Mouse (Mus musculus): ENCODE results near the gene Gm20388.

Gm20388 gene

DNA sequence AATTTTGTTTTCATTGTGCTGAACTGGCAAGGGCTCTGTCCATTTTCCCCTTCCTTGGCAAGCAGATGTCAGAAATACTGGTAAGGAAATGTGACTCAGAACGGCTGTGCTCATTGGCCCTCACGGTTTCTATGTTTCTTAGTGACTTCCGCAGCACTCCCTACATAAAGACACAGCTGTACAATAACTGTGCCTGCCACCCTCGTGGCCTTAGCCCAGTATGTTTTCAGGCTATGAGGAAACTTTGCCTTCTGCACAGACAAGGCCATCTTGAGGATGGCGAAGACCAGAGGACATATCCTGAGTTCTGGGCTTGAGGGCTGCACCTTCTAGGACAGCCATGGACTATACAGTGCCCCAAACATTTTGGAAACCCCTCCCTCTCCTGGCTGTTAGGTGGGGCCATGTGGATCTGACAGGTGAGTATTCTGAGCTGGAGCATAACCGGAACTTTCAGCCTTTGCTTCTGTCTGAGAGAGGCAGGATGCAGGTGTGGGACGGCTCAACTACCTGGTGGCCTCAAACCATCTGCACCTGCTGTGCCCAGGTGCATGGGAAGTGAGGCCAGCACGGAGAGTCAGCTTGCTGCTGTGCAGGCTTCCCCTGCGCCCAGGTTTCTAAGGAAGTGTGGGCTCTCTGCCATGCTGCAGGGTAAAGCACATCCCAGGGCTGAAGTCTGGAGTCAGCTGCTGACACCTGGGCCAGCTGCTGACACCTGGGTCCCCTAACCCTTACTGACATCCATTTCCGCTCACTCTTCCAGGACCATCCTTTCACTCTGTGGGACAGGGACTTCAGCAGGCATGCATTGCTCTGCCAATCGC is 4146.4 kb downstream of the Gm20388 start:
- peak; percentile 69 to 81 for DNase-seq

DNA sequence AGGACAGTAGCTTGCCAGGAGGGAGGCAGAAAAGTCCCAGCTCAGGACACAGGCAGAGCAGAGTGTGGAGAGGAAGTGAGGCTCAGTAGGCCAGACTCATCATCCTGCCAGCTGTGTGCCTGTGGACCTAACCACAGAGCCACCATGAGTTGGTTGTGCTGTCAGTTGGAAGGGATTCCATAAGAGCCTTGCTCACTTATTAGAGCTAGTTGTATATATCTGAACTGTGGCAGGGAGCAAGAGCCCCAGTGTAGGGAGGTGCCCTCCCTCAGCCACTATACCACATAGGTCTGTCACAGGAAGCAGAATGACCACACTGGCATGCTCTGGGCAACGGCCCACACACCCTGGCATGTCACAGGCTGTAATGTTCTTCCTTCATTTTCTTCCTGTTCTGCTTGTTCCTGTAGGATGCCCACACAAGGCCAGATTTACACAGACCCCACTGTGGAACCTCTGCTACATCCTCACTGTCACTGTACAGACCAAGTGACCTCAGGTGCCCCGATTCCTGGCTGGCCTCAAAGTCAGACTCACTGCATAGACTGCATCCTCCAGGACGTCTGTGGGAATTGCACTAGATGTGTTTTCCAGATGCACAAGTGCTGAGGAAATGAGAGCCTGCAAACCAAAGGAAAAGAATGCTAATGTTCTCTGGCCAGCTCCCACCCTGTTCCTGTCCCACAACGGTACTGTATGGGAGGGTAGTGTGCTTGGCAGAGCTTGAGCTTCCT is 4155.9 kb downstream of the Gm20388 start:
- peak; percentile 34 to 50 for DNase-seq

DNA sequence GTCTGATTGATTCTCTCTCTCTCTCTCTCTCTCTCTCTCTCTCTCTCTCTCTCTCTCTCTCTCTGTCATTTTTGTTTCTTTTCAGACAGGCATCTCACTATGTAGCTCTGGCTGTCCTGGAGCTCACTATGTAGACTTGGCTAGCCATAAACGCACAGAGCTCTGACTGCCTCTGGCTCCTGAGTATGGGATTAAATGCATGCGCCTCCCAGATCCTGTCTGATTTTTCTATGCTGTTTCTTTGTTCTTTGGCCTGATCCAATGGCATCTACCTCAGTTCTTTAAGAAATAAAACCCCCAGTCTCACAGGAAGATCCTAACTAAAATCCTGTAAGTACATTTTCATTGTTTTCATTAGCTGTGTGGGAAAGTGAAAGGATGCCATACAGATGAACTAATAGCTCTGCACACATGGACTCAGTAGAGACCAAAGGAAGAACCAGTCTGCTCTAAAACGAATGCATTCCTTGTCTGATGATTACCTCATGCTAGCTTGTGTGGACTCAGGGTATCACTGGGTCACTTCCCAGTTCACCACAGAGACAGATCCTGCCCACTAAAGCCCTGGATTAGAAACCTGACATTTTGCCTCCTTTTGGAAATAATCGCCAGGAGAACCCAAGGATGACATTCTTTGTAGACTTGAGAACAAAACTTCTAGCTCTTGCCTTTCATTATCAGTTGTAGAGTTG is 4156.6 kb downstream of the Gm20388 start:
- DNase-seq, result no peak

DNA sequence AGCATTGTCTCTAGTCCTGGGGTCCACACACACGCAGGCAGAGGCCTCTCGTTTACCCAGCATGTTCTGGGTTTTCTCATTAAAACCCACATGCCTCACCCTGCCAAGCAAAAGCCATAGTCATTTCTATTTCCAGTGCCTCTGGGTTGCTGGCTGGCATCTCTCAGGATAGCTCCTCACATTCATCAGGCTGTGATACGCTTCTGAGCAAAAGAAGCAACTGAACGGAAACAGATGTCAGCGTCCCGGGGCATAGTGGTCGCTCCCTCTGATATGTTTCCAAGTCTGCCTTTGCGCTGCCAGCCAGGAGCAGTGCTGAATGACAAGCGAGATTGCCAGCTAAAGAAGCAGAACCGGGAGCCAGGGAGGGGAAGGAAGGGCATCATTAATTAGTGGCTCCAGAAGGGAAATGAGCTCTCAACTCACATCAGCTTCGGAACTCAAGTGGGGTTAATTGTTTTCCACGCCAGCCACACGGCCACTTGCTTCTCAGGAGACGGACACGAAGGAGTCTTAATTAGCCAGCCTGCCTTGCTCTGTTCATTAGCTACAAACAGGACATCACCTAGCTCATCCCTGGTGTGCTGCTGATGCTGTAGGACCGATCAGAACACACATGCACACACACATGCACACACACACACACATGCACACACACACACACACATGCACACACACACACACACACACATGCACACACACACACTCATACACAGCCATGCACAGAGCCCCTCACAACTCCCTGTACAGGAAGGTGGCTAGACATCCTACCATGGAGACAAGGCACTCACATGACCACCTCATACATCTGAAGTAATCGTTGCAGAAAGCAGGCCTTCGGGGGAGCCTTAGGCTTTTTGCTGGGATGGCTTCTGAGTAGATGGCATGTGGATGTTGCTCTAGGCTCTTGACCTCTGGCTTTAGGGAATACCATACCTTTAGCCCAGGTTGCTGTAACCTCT is 4160.0 kb downstream of the Gm20388 start:
- no peak for DNase-seq

DNA sequence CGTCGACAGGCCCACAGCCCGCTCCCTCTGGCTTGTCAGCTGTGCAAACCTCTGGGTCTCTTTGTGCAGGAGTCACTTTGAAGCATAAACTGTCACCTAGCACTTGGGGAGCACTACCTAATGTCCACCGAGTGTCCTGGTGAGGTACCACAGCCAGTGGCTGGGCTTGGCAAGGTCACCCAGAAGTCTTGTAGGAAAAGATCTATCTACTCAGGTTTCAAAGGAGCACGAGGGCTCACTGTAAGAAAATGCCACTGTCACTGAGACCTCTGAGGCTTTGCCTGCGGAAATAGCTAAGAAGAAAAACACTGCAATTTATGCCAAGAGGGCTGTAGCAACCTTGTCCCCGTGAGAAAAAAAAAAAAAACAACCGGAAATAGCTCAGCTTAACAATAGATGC is 4165.3 kb downstream of the Gm20388 start:
- DNase-seq, result peak in 1 of 2 experiments; percentile 47

DNA sequence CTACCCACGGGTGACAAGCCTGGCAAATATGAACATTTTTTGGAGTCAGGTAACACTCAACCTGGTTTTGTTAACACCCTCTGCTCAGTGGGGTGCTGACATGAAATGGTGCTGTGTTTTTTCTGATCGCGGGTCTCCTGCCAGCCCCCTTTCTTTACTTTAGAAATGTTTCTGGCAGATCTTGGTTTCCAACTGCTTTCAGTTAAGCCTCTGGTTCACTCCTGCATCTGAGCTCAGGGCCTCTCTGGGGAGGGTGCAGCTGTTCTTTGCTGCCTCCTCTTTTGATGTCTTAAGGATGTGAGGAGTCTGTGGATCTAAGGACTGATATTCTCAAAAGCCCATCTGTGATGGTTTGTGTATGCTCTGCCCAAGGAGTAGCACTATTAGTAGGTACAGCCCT is 4165.8 kb downstream of the Gm20388 start:
- peak; percentile 45 to 62 for DNase-seq

DNA sequence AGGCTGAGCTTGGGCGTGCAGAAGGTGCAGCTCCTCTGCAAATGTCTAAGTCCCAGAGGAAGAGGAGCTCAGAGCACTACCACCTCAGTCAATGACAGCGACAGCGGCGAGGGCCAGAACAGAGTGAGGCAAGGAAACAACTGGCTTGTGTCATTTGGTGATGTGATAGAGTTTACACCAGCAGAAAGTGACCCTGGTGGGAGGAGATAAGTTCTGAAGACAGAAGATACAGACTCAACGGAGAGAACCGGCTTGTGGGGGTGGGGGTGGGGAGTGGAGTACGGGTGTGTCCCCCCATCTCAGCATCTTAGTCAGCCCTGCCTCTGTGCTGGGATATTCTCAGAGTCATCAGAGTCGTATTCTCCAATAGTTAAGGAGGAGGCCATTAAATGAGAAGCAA is 4166.7 kb downstream of the Gm20388 start:
- no peak for DNase-seq

DNA sequence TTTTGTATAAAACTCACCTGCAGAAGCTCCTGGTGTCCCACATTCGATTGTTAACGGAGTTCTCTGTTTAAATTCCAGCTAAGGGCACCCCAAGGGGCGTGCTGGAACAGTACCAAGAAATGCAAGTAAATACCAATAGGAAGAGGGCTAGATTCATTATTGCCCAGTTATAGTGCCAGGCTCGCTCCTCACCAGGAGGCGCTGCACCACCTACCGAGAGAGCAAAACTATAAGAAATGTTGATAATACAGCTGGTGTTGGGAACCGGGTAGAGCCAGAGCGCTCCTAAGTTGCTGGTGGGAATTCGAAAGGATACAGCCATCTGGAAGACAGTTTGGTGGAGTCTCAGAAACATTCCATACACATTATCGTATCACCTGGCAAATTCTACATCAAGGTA is 4167.4 kb downstream of the Gm20388 start:
- DNase-seq, result no peak

DNA sequence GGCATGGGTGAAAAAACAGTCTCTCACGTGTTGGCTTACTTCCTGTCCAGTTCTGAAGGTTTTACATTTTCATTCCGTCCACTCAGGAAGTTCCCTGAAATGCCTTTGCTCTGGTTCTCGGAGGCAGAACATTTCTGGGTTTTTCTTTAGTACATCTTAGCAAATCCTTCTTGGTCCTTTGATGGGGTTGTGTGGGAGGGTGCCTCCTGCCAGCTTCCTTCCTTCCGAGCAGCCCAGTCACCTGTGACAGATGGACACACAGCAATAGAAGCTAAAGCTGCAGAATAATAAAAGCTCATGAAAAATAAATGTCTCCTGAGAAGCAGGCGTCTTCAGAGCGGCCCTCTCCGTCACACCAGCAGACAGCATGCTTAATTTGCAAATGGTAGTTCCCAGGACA is 4168.3 kb downstream of the Gm20388 start:
- no peak for DNase-seq

DNA sequence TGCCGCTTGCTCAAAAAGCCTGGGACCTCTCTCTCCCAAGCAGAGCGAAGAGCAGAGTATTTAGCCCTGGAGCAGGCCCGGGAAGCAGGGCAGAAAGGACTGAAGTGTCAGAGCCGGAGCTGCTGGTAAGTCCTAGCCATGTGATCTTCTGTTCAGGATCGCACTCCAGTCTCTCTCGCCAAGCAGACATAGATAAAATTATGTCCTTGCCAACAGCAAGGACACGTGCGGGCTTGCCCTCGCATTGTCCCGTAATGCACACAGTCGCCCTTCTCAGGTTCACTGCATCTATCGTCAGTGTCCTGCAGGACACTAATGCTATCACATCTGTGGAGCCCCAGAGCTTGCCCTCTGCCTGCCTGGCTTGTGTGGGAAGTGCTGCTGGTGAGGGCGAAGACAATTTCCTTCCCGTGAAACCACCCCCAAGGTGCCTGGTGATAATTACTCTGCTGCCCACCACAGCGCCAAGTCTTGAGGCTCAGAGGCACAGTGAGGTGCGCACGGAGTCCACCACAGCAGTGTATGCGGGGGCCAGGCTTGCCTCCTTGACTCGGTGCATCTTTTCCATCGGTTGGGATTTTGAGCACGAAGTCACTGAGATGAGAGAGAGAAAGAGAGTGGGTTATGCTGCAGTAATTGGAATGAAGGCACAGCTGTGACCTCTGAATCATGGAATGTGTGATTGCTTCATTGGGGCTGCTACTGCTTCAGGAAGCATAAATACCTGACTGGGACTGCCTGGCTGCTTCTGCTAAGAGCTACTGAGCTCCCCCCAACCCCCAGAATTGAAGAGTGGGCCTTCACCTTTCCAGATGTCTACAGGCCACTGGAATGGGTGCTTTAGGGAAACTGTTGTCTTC is 4170.1 kb downstream of the Gm20388 start:
- no peak for DNase-seq

DNA sequence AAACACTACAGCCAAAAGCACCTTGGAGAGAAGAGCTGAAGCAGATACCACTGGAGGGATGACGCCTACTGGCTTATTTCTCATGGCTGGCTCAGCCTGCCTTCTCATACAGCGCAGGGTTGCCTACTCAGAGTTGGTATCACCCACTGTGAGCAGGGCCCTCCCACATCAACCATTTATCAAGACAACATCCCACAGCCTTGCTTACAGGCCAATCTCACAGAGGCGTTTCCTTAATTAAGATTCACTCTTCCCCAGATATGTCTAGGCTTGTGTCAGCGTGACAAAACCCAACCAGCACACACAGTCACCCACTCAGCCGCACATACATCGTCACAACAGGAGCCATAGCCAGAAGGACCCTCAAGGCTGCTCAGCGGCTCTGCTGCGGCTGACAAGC is 4172.0 kb downstream of the Gm20388 start:
- no peak for DNase-seq

DNA sequence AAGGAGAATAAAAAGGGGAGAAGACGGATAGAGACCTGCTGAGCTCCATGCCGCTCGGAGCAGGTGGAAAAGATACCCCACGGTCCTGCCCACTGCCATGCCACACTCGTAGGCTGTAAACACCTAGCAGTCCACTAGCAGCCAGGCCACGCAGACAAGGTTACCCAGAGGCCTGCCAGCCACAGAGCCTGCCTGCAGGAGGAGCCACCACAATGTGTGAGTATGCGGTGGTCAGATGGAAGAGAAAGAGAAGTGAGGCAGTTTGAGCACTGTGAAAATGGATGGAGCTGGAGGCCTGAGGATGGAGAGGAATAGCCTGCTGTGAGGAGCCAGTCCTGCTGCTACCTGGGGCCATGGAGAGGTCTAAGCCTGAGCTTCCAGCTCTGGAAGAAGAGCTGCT is 4173.0 kb downstream of the Gm20388 start:
- no peak for DNase-seq

DNA sequence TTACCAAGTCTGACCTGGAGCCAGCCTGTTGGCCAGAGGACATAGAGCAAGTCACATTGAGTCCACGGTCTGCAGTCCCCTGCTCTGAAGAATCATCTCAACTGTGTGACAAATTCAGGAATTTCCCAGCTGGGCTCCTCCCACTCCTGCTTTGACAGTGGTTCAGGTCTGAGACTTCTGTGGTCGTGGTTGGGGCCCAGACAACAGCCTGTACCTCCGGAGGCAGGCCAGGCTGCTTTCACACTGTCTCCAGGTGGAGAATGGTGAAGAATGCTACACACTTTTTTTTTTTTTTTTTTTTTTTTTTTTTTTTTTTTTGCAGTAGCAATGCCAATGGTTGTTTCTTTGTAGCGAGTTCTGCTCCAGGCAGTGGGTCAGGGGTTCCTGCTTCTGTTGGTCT is 4175.0 kb downstream of the Gm20388 start:
- no peak for DNase-seq

DNA sequence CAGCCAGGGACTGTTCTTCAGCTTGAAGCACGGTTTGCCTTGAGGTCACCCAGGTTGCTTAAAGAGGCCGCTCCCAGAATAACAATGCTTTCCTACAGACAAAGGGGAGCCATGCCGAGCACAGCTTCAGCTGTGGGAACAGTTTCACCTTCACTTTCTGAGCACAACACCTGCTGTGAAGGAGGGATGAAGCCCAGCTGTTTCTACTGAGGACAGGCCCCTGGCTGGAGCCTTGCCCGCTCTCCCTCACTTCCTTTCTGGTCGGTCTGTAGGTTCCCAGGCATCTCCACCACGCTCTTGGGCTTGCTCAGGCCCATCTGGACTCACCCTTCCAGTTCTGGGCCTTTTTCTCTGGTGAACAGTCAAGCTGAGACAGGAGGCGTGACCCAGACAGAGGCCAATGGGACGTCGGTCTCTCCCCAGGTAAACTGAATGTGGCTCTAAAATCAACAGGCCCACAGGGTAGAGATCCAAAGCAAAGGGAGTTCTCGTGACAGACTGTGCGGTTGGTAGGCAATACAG is 4177.5 kb downstream of the Gm20388 start:
- no peak for DNase-seq

DNA sequence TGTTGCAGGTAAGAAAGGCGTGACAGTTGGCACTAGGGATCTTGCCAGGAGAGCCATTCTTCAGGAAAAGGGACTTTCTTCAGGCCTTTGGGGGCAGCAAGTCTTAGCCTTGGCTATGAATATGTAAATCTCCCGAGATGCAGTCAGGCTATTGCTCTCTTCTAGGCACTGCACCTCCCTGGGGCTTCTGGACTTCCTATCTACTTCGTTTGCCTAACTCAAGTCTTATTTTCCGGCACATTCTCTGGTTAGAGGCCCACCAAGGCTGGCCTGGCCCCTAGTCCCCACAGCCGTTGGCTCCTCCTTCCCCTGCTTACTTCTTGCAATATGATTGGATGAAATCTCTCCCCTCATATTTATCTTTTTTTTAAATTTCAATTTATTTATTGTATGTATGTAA is 4178.4 kb downstream of the Gm20388 start:
- no peak for DNase-seq

DNA sequence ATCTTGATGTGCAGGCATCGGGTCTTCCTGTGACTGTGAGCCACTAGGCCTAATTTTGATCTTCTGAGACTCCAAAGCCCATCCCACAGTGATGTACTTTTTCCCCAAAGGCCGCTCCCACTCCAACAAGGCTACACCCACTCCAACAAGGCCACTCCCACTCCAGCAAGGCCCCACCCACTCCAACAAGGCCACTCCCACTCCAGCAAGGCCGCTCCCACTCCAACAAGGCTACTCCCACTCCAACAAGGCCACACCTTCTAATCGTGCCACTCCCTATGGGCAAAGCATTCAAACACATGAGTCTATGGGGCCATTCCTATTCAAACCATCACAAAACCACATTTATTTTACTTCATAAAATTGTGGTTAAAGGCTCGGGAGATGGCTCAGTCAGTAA is 4179.8 kb downstream of the Gm20388 start:
- no peak for DNase-seq

DNA sequence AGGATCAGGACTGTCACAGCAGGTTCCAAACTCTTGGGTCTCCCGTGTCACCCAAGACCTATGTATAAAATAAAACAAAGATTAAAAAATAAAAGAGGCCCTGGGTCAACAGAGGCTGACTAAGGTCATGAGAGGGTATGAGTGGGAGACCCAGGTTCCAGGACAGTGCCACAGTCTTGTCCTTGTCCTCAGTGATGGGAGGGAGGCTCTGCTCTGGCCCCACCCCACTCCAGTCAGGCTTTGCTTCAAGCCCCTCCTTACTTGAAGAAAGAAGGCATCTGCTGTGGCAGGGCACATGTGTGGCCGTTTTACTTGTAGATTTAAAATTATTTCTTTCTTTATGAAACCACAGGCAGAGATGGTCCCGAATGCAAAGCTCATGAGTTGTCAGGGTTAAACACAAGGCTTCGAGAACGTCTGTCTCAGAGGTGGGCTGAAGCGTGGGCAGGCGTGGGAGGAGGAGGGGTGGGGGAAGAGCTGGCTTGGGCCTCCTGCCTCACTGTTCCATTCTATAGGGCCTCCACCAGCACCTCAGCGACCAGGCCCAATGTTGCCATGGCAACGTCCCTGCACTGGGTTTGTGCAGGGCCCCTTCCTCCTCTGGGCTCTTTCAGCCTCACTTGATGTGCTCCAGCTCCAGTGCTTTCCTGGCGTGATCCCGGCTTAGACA is 4188.4 kb downstream of the Gm20388 start:
- DNase-seq, result no peak

DNA sequence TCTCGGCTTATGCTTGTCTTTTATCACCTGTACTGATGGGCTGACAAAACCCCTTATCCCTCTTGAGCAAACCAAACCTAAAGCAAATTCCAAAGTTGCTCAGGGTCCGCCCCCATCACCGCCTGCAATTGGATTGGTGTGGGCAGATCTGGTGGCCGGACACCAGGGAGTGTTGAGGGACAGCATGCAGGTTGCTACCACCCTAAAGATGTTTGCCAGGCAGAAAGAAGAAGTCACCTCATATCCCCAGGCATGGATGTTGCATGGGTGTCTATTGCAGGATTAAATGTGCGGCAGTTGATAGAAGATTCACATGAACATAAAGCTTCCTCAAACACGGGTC is 4189.0 kb downstream of the Gm20388 start:
- DNase-seq, result no peak

DNA sequence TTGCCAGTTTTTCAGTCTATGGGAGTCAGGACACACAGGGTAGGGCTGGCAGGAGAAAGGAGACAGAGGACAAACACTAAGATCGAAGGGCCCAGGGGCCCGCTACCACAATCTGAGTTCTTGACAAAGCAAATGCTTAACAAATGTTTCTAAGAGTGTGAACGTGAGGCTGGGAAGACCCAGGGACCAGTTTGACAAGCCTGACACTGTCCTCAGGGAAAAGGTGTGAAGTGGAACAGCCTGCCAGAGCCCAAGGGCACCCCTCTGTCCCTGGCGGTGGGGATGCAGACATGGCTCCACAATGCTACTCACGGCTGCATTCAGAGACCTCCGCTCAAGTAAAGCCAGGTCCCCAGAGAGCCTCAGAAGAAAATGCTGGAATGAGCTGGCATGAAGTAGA is 4195.2 kb downstream of the Gm20388 start:
- no peak for DNase-seq

DNA sequence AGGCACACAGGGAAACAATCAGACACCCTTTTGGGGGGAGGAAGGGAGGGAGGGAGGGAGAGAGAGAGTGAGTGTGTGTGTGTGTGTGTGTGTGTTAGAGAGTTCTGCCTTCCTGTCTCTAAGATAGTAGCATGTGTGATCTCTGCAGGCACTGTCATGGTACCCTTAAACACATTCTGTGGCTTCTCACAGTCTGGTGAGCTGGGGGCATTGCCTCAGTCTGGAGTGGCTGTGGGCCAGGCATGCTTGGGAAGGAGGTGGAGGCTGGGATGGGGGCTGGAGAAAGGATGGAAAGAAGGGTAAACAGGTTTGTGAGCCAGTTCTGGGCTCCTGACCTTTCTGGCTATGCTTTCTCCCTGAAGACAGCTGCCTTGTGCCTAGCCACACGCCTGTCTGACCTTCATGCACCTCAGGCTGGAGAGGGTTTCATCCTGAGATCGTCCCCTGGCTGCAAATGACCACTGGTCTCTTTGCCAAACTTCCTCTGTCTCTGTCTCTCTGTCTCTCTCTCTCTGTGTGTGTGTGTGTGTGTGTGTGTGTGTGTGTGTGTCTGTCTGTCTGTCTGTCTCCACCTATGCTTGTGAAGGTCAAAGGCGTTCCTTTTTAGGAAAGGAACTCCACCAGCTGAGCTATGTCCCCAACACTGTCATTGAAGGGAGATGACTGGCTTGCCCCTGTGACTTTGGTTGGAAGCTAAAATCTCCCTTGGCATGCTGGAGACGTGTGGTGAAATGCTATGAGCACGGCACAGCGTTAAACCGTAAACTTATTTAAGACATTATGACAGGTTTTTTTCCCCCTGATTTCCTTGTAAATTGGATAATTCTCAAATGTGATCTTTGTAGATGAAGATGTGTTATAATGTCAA is 4195.9 kb downstream of the Gm20388 start:
- DNase-seq, result no peak
